Mouse (Mus musculus) limb, embryonic 14.5 days (tissue): ENCODE results near the gene Zfp454. TPM values are rescaled to one million over a fixed set of nuclear protein-coding genes. Genes with fewer than 3 reads are reported as not detected.

ENCODE experiments used
- ATAC-seq: fragments of 200-750 bp; cut with Nextera tagmentation; 2 replicates; pipeline ENCODE4 v1.8.0; 2017; ENCODE audit warnings: low read depth, moderate number of reproducible peaks, moderate TSS enrichment; ENCODE audit not compliant: low FRiP score
- DNase-seq: peaks from one replicate; pipeline ENCODE4 v3.0.0-alpha.2; 2015; ENCODE audit warnings: low spot score
- H3K27ac ChIP-seq: fragments of 300-500 bp; sonication (generic); replicated peaks from 2 replicates; pipeline ENCODE4 v1.5.1; 2014; ENCODE audit warnings: low read depth, mild to moderate bottlenecking, low read length, moderate library complexity, mixed read lengths
- H3K27me3 ChIP-seq: fragments of 300-500 bp; sonication (generic); 2 replicates; pipeline ENCODE4 v1.6.1; 2014; ENCODE audit warnings: low read length, mixed read lengths; ENCODE audit not compliant: control insufficient read depth, insufficient read depth
- H3K36me3 ChIP-seq: fragments of 300-500 bp; sonication (generic); 2 replicates; pipeline ENCODE4 v1.6.1; 2014; ENCODE audit warnings: mild to moderate bottlenecking, low read length, moderate library complexity, mixed read lengths; ENCODE audit not compliant: control insufficient read depth, insufficient read depth
- H3K4me1 ChIP-seq: fragments of 300-500 bp; sonication (generic); 2 replicates; pipeline ENCODE4 v1.6.1; 2014; ENCODE audit warnings: antibody characterized with exemption, low read length, mixed read lengths; ENCODE audit not compliant: control insufficient read depth, insufficient read depth
- H3K4me2 ChIP-seq: fragments of 300-500 bp; sonication (generic); replicated peaks from 2 replicates; pipeline ENCODE4 v1.6.1; 2014; ENCODE audit warnings: low read depth, mild to moderate bottlenecking, low read length, moderate library complexity; ENCODE audit not compliant: severe bottlenecking
- H3K4me3 ChIP-seq: fragments of 300-500 bp; sonication (generic); replicated peaks from 2 replicates; pipeline ENCODE4 v1.5.1; 2014; ENCODE audit warnings: low read length
- H3K9ac ChIP-seq: fragments of 300-500 bp; sonication (generic); 2 replicates; pipeline ENCODE4 v1.6.1; 2014; ENCODE audit warnings: mild to moderate bottlenecking, low read depth, low read length, moderate library complexity; ENCODE audit not compliant: severe bottlenecking
- H3K9me3 ChIP-seq: fragments of 300-500 bp; sonication (generic); 2 replicates; pipeline ENCODE4 v1.6.1; 2016; ENCODE audit warnings: low read length; ENCODE audit not compliant: control insufficient read depth
- POLR2A ChIP-seq: fragments of 200-500 bp; IDR thresholded peaks from 2 replicates; pipeline ENCODE4 v1.8.0; 2012; ENCODE audit warnings: inconsistent platforms, mild to moderate bottlenecking, moderate library complexity, borderline replicate concordance; ENCODE audit not compliant: insufficient read depth, insufficient read length; ENCODE audit errors: extremely low read depth
- WGBS: fragments of 180-500 bp; shearing (Covaris S2); extraction: QIAGEN DNeasy Blood & Tissue Kit; methylation state at CpG from one replicate; pipeline ENCODE4 v1.1.7; 2014; 5-methylcytosine and 5-hydroxymethylcytosine counted together
- polyA plus RNA-seq, 2 experiments: library from polyadenylated mRNA; depleted of rRNA in 1 of 2; stranded (reverse) in 1 of 2; unstranded in 1 of 2; fragments of >200 nt; fragmentation: Nextera tagmentation in 1 of 2; extraction: Ambion mirVana in 1 of 2; gene quantifications; 2 replicates each; pipeline versions ENCODE4 v1.2.1 to v1.2.3; 2012 to 2014

Gene Zfp454
- polyA plus RNA-seq, 2 experiments: 7.2 to 9.4 TPM

DNA sequence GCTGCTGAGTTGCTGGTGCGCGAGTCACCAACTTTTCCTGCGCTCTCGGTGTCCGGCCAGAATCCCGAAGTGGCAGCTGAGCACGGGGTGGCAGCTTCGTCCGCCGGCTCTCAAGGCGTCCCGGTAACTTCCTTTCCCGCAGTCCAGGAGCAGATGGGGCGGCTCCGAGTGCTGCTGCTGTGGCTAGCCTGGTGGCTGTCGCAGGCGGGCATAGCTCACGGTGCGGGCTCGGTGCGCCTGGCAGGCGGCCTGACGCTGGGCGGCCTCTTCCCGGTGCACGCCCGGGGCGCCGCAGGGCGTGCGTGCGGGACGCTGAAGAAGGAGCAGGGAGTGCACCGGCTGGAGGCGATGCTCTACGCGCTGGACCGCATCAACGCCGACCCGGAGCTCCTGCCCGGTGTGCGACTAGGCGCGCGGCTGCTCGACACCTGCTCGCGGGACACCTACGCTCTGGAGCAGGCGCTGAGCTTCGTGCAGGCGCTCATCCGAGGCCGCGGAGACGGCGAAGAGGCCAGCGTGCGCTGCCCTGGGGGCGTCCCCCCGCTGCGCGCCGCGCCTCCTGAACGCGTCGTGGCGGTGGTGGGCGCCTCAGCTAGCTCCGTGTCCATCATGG, 36.4 kb downstream of the Zfp454 start:
- under 1% methylated on average over 61 of the region's 72 CpGs for WGBS
- Histone ChIP-seq H3K4me1 (peaks cover 5% of the 10 kb centered on the region), H3K9ac (peak overlapping the region; percentile 41), H3K36me3 (no peaks in the 10 kb centered on the region), H3K4me2 (peak overlapping the region; percentile 88), H3K27ac (no peak overlapping the region), H3K27me3 (peaks cover 62% of the 10 kb centered on the region), H3K4me3 (peak overlapping the region; percentile 42), H3K9me3 (no peaks in the 10 kb centered on the region; the same call in 1 of the 2 replicates)
- TF ChIP-seq POLR2A: no peak
- no peak for DNase-seq
- ATAC-seq: no peak

GRCm38 (mm10) chr11:50850177-50850735, 37.2 kb downstream of the Zfp454 start, which contains the start of gene Grm6:
Gene Grm6 (plus strand): TSS chr11:50850685.
- Histone ChIP-seq H3K4me2 (peak within 1 kb of the TSS; percentile 88), H3K4me3 (peak within 1 kb of the TSS; percentile 42), H3K36me3 (no peaks in the 10 kb centered on the region), H3K9me3 (no peaks in the 10 kb centered on the region; the same call in 1 of the 2 replicates), H3K4me1 (peaks cover 5% of the 10 kb centered on the region), H3K27ac (no peak within 1 kb of the TSS), H3K27me3 (peaks cover 62% of the 10 kb centered on the region), H3K9ac (peak within 1 kb of the TSS; percentile 41)
- no peak for TF ChIP-seq POLR2A
- 4% methylated on average over 11 of the region's 11 CpGs for WGBS
- no peak for ATAC-seq
- no peak for DNase-seq

- Histone ChIP-seq H3K9me3 (no peaks in the 10 kb centered on the region; the same call in 1 of the 2 replicates), H3K9ac (no peak overlapping the region), H3K36me3 (no peaks in the 10 kb centered on the region), H3K4me1 (peaks cover 5% of the 10 kb centered on the region), H3K27me3 (peaks cover 62% of the 10 kb centered on the region), H3K4me3 (no peak overlapping the region), H3K4me2 (no peak overlapping the region), H3K27ac (no peak overlapping the region)
- WGBS: 6% methylated on average over 10 of the region's 10 CpGs
- DNase-seq: no peak
- TF ChIP-seq POLR2A: no peak
- no peak for ATAC-seq
Observed at GRCm38 (mm10) chr11:50849310-50849709, 38.1 kb downstream of the Zfp454 start.

DNA sequence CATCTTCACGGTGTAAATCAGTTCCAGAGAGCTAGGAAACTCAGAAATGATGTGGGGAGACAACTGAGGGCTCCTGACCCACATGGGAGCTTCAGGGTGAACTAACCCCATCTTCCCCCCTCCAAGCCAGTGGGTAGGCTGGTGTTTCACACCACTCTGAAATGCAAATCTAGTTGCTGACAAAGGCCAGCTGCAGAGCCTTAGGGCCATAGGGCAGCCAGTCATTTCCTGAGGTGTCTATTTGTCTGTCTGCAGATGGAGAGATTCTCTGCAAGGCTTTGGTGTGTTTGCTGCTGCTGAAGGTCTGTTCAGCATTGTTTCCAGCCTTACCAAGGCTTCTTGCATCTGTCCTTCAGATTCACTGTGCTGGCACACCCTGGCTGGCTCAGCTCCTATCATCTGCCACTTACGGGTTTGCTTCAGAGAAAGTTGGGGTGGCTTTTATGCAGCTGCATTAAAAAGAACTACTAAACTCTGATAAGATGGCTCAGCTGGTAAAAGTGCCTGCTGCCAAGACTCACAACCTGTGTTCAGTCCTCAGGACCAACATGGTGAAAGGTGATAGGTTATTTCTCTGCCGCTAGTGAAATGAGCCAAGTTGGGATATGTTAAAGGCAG, 38.8 kb downstream of the Zfp454 start:
- WGBS: 32% methylated on average over 3 of the region's 3 CpGs
- no peak for TF ChIP-seq POLR2A
- Histone ChIP-seq H3K4me1 (peaks cover 5% of the 10 kb centered on the region), H3K4me2 (no peak overlapping the region), H3K27me3 (peaks cover 62% of the 10 kb centered on the region), H3K9ac (no peak overlapping the region), H3K4me3 (no peak overlapping the region), H3K36me3 (no peaks in the 10 kb centered on the region), H3K27ac (no peak overlapping the region), H3K9me3 (no peaks in the 10 kb centered on the region; the same call in 1 of the 2 replicates)
- ATAC-seq (no peak), DNase-seq (no peak)

DNA sequence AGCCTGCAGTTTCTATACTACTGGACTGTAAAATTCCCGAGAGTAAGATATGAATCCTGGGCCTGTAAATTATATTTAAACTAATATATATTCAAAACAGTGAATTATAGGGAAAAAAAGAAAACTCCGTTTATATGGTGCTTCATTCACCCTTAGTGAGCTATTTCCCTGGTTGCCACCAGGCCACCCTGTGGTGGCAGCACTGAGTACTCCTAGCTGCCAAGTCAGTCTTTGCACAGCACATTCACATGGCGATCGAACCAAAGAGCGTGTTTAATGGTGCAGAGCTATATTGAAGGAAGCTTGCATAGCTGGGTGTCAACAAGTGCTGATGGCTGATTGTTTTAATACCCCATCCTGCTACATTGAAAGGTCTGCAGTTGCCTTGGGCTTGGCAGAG, 40.4 kb downstream of the Zfp454 start:
- no peak for ATAC-seq
- H3K9me3 ChIP-seq: no peaks in the 10 kb centered on the region; the same call in 1 of the 2 replicates
- peaks cover 48% of the 10 kb centered on the region for H3K27me3 ChIP-seq
- H3K4me2 ChIP-seq: no peak overlapping the region
- TF ChIP-seq POLR2A: no peak
- H3K4me3 ChIP-seq: no peak overlapping the region
- no peak for DNase-seq
- no peak overlapping the region for H3K9ac ChIP-seq
- no peak overlapping the region for H3K27ac ChIP-seq
- no peaks in the 10 kb centered on the region for H3K36me3 ChIP-seq
- peaks cover 5% of the 10 kb centered on the region for H3K4me1 ChIP-seq
- WGBS: 79% methylated on average over 5 of the region's 5 CpGs
